Comparison of ENCODE assay signal across 30 mouse cellular contexts in genomic region chr7:72726214-72726854, GRCm38 (mm10).
DNase-seq lines count a peak whose midpoint lies in the region; ATAC-seq and TF ChIP-seq lines count a peak whose summit lies in the region.
"Had no signal": no experiment of that assay in that cellular context is flagged by ENCODE, and none has a peak within 500 bp of the region (broad histone marks: within the 10 kb centered on the region; RNA-seq: fewer than 3 reads in every experiment).

No protein-coding gene starts in this region.

- no peak for ATAC-seq in lung, embryonic 14.5 days (ENCODE audit: insufficient read depth)
- ATAC-seq: CD4-positive, CD25-positive, alpha-beta regulatory T cell, adult 4 months; forebrain, embryonic 13.5 days; intestine, embryonic 16.5 days; midbrain, embryonic 13.5 days had no signal

- no peak overlapping the region for H3K27ac ChIP-seq in lung, embryonic 14.5 days (ENCODE audit: low read depth)
- H3K27ac ChIP-seq in embryonic facial prominence, embryonic 10.5 days (replicated peaks) = peak overlapping the region; percentile 67
- H3K27ac ChIP-seq: forebrain, embryonic 13.5 days; heart, adult 2 months; heart, embryonic 13.5 days; hindbrain, embryonic 12.5 days; kidney, postnatal 0 days; limb, embryonic 15.5 days; liver, embryonic 13.5 days; midbrain, embryonic 13.5 days had no signal

- H3K4me3 ChIP-seq in lung, embryonic 14.5 days (ENCODE audit: low read depth, low read length) = no peak overlapping the region
- H3K4me3 ChIP-seq in embryonic facial prominence, embryonic 10.5 days = no peak overlapping the region
- H3K4me3 ChIP-seq: forebrain, embryonic 13.5 days; heart, adult 2 months; heart, embryonic 13.5 days; hindbrain, embryonic 12.5 days; limb, embryonic 15.5 days; liver, embryonic 13.5 days; midbrain, embryonic 13.5 days had no signal

- intact Hi-C loops in heart, postnatal 25 days (cut with DNase I) = no loop called here

- no peak overlapping the region for H3K4me2 ChIP-seq in lung, embryonic 14.5 days
- H3K4me2 ChIP-seq: forebrain, embryonic 13.5 days; heart, embryonic 13.5 days; hindbrain, embryonic 12.5 days; limb, embryonic 15.5 days; liver, embryonic 13.5 days; midbrain, embryonic 13.5 days had no signal

- no peak for TF ChIP-seq CTCF in lung, embryonic 14.5 days (IDR thresholded peaks at IDR 0.05; ENCODE audit: low read depth)

- 47% methylated on average over 9 of the region's 9 CpGs for WGBS in lung, embryonic 14.5 days
- WGBS in embryonic facial prominence, embryonic 10.5 days = 49% methylated on average over 9 of the region's 9 CpGs

- no peaks in the 10 kb centered on the region for H3K9me3 ChIP-seq in lung, embryonic 14.5 days (ENCODE audit: low read depth, low read length)
- no peaks in the 10 kb centered on the region for H3K9me3 ChIP-seq in embryonic facial prominence, embryonic 10.5 days
- H3K9me3 ChIP-seq: forebrain, embryonic 13.5 days; heart, embryonic 13.5 days; hindbrain, embryonic 12.5 days; limb, embryonic 15.5 days; liver, embryonic 13.5 days; midbrain, embryonic 13.5 days had no signal

- no peaks in the 10 kb centered on the region for H3K36me3 ChIP-seq in lung, embryonic 14.5 days (ENCODE audit: insufficient read depth)
- H3K36me3 ChIP-seq in embryonic facial prominence, embryonic 10.5 days (replicated peaks) = no peaks in the 10 kb centered on the region
- H3K36me3 ChIP-seq: heart, embryonic 13.5 days; hindbrain, embryonic 12.5 days; limb, embryonic 15.5 days; liver, embryonic 13.5 days; midbrain, embryonic 13.5 days had no signal

- H3K4me1 ChIP-seq in lung, embryonic 14.5 days (ENCODE audit: insufficient read depth) = no peaks in the 10 kb centered on the region
- H3K4me1 ChIP-seq in embryonic facial prominence, embryonic 10.5 days = peaks cover 11% of the 10 kb centered on the region
- H3K4me1 ChIP-seq: forebrain, embryonic 13.5 days; heart, embryonic 13.5 days; hindbrain, embryonic 12.5 days; liver, embryonic 13.5 days; midbrain, embryonic 13.5 days had no signal

- no peaks in the 10 kb centered on the region for H3K27me3 ChIP-seq in lung, embryonic 14.5 days (ENCODE audit: insufficient read depth, low read length)
- H3K27me3 ChIP-seq in embryonic facial prominence, embryonic 10.5 days (replicated peaks; ENCODE audit: low read depth, poor library complexity, severe bottlenecking) = no peaks in the 10 kb centered on the region
- H3K27me3 ChIP-seq: forebrain, embryonic 13.5 days; heart, embryonic 13.5 days; hindbrain, embryonic 12.5 days; limb, embryonic 15.5 days; liver, embryonic 13.5 days; midbrain, embryonic 13.5 days had no signal

- no peak overlapping the region for H3K9ac ChIP-seq in lung, embryonic 14.5 days
- H3K9ac ChIP-seq: forebrain, embryonic 13.5 days; heart, embryonic 13.5 days; hindbrain, embryonic 12.5 days; limb, embryonic 15.5 days; liver, embryonic 13.5 days; midbrain, embryonic 13.5 days had no signal

- peak; percentile 5 for DNase-seq in lung, embryonic 14.5 days
- no peak for DNase-seq in lung, postnatal 36 days
- DNase-seq in embryonic facial prominence, embryonic 10.5 days (ENCODE audit: low spot score) = peak; percentile 53
- DNase-seq in forelimb bud, embryonic 11.5 days (ENCODE audit: low read depth, low spot score) = peak; percentile 72
- peak; percentile 51 for DNase-seq in mesoderm, embryonic 11.5 days (ENCODE audit: low read depth, low spot score)
- DNase-seq in frontal cortex, postnatal 14 days (ENCODE audit: low spot score in 2 of 2) = no peak
- DNase-seq in heart, postnatal 25 days (ENCODE audit: low spot score) = no peak
- no peak for DNase-seq in spleen, adult 12 weeks (ENCODE audit: low spot score)
- DNase-seq: adrenal gland, postnatal 25 days; cerebellum, adult 11-12 months; cerebellum, adult 9-11 months; gastrocnemius, postnatal 25 days; heart, adult 2 months; heart, postnatal 10 days; kidney, adult 8-10 months; kidney, postnatal 4 days; liver, embryonic 13.5 days; lung, adult 18-20 months; lung, postnatal 10 days; right cerebral cortex, postnatal 25 days; spleen, adult 18-20 months; thymus, postnatal 14 days had no signal

Comparison
In these comparisons a context has a peak if more than half of its experiments do, and no peak if none do; other contexts are left out.
1. DNase-seq: peak in lung, embryonic 14.5 days (single experiment), embryonic facial prominence, embryonic 10.5 days (single experiment), forelimb bud, embryonic 11.5 days (single experiment) and mesoderm, embryonic 11.5 days (single experiment); none in lung, postnatal 36 days (single experiment), frontal cortex, postnatal 14 days (0 of 2), heart, postnatal 25 days (single experiment) and spleen, adult 12 weeks (single experiment).